Mouse (Mus musculus): Measurements from ENCODE around the gene Limch1.

Gene Limch1

GRCm38 (mm10) chr5:66786621-66787061, 41.0 kb downstream of the Limch1 start:
- DNase-seq = no peak

DNA sequence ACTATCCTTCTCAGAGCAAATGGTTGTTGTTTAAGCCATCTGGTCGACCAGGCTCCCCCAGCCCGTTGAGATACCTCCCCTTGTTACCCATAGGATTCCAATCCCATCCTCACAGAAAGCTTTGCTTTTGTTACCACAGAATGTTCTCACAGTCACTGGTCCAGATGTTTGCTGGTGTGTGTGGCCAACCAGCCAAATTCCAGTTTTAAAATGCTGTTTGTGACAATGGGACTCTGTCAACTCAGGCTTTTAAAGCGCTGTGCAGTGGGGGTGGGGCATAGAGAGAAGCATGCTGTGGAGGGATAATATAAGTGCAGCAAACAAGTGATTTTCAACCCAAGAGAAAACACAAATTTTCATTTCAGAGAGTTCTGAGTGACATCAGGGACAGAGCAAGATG, 43.4 kb downstream of the Limch1 start:
- peak; percentile 57 for DNase-seq

GRCm38 (mm10) chr5:66791161-66791560, 45.5 kb downstream of the Limch1 start:
- DNase-seq = no peak

GRCm38 (mm10) chr5:66793251-66793650, 47.6 kb downstream of the Limch1 start:
- no peak for DNase-seq

DNA sequence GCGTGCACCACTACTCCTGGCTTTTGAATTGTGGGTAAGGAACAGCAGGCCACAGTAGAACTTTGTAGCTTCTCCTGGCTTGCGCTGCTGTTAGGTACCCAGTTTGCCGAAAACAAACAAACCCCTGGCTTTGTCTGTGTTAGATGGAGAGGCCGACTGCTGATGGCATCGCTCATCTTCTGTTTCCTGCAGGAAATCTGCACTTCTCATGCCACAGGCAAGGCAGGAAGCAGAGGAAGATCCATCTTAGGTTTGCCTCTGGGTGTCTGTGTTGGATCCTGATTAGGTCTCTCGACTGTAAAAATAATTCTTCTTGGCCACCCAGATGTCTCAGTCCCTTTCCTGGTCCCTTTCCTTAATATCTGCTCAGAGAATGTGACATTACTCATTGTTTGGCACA, 51.7 kb downstream of the Limch1 start:
- DNase-seq = no peak

DNA sequence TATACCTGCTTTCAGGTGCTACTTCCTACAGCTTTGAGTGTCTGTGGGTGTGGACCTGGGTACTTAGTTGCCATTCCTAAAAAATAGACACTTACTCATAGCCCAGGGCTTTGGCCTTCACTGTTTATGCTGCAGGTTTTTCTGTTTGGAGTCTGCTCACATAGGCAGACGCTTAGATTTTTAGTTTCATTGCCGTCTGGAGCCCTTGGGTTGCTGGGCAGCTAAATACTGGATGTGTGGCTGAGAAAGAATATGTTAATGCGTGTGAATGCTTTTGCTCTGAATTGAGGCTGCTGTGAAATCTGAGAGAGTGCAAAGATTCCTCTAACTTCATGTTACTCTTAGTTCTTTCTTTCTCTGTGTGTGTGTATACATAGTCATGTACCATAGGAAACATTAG, 52.5 kb downstream of the Limch1 start:
- no peak for DNase-seq

DNA sequence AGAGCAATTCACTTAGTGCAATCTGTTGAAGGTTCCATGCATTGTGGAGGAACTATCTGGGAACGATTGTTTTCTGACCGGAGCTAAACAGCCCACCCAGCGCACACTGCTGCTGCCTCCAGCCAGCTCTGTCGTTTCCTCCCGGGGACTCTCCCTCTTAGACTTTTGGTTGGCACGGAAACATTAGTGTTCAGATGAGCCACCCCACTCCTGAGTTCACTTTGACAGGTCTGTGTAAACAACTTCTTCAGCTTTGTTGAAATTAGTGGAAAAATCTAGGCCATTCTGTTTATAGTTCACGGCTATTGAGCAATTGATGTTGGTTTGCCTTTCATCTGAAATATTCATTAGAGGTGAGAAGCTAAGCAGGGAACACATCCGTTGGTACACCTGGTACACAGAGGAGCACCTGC, 53.0 kb downstream of the Limch1 start:
- no peak for DNase-seq

- DNase-seq = no peak
These were observed 54.6 kb downstream of the Limch1 start for GRCm38 (mm10) chr5:66800243-66800642.

DNA sequence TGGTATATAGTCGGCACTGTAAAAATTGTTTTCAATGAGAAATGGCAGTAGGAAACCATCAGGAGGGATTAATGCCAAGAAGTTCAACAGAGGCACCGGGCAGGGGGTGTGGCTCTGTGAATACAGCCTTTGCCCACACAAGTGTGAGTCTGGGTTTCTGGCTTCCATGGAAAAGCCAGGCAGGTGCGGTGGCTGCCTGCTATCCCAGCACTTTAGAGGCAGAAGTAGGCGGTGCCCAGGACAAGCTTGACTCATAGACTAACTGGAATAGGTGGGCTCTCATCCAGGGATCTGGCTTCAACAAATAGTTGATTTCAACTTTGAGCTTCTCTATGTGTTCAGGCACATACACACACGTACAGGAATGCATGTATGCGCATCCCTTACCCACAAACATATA, 55.4 kb downstream of the Limch1 start:
- no peak for DNase-seq

- no peak for DNase-seq
These were observed 56.6 kb downstream of the Limch1 start for GRCm38 (mm10) chr5:66802196-66802595.

GRCm38 (mm10) chr5:66806335-66806734, 60.7 kb downstream of the Limch1 start:
- no peak for DNase-seq

GRCm38 (mm10) chr5:66807737-66808136, 62.1 kb downstream of the Limch1 start:
- no peak for DNase-seq

DNA sequence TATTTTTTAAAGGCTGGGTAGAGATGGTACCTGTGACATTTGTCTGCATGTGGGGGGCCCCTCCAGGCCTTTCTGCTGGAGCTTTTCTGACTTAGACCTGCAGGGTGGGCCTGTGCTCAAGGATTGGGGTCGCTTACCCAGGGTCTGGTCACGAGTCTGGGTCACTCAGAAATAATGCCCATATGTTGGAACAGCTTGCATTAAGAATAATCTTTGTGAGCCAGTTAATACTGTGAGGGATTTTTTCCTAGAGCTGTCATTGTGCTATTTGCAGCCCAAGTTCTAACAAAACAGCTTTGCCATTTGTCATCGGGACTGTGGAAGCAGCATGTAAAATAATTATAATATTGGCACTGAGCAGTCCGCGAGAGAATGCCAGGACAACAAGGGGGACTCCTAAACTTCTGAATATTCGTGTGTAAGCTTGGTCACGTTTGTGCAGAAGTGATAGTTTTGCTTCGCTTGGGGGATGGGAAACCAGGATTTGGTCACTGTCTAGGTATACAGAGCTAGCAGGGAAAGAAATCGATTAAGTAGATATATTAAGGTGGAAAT, 63.5 kb downstream of the Limch1 start:
- peak; percentile 55 for DNase-seq

DNA sequence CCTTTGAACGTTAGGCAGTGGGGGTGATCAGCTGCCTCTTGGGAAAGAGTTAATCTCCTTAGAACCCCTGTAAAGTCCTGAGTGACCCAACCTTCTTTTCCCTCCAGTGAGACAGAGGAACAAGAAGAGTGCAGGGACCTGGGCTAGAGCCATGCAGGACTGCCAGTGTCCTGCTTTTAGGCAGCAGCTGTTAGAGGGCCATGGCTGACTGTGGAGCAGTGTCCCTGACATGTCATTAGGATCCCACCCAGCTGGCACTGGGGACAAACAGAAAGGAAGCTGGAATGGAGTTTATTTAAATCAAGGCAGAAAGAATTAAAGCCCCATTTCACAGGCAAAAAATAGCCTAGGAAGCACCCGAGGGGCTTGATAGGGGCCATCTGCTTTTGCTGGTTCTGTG, 64.8 kb downstream of the Limch1 start:
- DNase-seq = no peak

DNA sequence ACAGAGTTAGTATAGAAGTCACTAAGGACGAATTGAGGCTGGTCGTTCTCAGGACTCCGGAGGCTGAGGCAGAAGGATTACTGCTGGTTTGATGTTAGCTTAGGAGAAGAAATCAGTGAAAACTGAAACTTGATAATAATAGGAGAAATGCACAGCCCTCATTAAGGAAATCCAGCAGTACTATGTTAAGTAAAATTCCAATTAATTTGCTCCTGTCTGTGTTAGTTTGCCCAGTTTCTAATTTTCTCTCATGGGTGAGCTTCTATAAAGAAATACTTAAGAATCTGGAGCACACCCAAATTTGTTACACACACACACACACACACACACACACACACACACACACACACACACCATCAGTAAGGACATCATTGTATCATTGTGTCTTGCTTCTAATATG, 69.0 kb downstream of the Limch1 start:
- DNase-seq = no peak

DNA sequence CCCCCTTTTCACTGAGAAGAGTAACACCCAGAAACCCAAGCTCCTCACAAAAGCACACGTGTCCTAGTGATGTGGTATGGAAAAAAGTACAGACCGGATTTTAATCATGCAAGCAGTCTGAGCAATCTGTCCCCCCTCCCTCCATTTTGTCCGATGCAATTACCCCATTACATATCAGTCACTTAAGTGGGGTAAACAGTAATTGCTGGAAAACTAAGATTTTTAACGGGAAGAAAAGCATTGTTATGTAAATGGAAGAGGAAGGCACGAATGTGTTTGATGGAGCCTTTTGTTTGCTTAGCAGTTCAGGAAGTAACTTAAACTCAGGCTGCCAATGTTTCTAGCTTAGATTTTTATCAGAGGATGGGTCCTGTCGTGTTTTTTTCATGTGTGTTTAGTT, 70.2 kb downstream of the Limch1 start:
- no peak for DNase-seq

DNA sequence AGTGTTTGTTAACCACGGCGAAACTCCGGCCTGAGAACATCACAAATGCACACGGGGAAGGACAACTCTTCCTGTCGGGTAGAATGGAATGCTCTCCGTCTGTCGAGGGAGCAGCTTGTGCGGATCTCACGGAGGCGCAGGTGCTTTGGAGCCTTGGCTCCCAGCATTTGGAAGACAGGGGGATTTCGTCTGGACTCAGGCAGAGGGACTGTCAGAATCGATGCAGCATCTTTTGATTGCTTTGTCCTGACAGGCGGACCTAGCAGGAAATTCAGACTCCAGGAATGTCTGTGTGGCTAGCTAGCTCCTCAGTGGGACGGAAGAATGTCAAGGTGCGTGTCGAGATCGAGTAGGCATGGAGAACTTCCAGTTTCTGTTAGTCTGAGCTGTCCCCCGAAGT, 71.1 kb downstream of the Limch1 start:
- no peak for DNase-seq

- DNase-seq = no peak
These were observed 71.7 kb downstream of the Limch1 start for GRCm38 (mm10) chr5:66817184-66817956.

- no peak for DNase-seq
These were observed 77.0 kb downstream of the Limch1 start for GRCm38 (mm10) chr5:66822500-66823205.

DNA sequence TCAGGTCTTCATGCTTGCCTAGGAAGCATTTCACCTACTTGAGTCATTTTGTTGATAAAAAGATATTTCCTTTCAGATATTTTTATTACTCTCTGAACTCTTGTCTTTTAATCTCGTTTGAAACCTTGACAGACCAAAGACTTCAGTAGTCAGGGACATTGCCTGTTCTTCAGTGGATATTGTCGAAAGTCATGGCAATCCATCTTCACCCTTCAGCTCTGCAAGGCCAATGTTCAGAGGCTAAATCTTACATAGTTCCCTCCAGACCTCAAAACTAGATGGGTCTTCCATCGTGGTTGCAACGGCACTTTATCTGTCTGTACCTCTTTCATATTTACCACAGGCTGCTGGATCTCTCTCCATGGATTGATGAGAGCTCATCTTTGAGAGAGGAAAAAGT, 80.0 kb downstream of the Limch1 start:
- DNase-seq = no peak

DNA sequence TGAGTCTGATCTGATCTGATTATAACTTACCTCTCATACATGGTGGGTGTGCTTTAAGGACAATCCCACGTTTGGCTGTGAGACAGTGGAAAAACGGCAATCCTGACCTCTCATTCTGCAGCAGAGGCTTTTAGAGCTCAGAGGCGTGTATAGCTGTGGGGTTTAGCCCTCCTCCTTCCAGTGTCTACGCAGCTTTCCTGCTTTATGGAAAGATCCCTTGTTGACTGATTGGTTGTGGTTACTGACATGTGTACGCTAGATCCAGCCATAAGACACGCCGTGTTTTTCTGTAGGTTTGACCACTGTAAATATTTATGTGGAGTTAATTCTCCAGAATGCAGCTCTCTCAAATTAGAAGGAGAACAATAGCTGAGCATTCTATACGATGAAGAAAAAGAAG, 81.2 kb downstream of the Limch1 start:
- no peak for DNase-seq

DNA sequence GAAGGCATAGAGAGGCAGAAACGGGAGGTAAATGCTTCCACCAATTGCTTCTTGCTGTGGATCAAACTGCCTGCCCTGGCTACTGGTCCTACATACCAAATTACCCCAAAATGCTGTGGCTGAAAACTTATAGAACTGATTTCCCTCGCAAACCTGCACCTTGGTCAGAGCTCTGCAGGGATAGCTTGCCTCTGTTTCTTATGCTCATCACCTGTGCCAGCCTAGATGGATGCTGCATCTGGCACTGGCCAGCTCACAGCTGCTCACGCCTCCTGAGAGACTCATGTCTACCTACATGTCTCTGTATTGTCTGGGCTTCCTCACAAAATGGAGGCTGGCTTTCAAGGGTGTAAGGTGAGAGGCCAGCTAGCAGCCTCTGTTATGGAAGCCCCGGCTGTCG, 83.9 kb downstream of the Limch1 start:
- DNase-seq = no peak

- no peak for DNase-seq
These were observed 84.6 kb downstream of the Limch1 start for GRCm38 (mm10) chr5:66830206-66830605.

DNA sequence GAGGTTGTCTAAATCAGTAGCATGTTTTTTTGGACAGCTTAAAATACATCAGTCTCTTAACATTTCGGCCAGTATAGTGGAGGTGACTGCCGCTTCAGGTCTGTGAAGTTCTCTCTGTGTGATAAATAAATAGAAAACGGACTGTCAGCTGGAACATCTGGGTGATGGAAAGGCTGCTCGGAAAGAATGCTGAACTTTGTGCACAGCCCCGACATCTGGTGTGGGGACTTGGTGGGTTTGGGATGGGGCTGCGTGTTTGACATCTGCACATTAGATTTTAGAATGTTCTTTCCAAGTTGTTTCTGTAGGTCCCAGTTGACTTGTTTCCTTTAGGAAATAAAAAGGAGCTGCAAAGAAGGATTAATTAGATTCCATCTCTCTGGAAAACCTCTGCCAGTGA, 89.1 kb downstream of the Limch1 start:
- no peak for DNase-seq
